Mouse (Mus musculus): ENCODE measurements at regions not wholly inside any gene's neighbourhood (a gene's known extent, or its start where the extent isn't known, plus 50 kb on each side); places are given as distances from the start of the nearest gene placed in this dataset.

GRCm38 (mm10) chr9:43934691-43935064 is 108.5 kb upstream of the Thy1 start:
- TF ChIP-seq POLR2A (IDR thresholded peaks at IDR 0.05; ENCODE audit: insufficient read depth, low read length), result no peak
- TF ChIP-seq CTCF (IDR thresholded peaks at IDR 0.05; ENCODE audit: low read depth, low read length), result no peak
- no peak for TF ChIP-seq EP300 (IDR thresholded peaks at IDR 0.05; ENCODE audit: insufficient read depth, low read depth, low read length)

Measured in ES-Bruce4 (cell line).